Mouse (Mus musculus) spleen, adult 2 months (tissue): ENCODE results near the gene Smox. TPM values are rescaled to one million over a fixed set of nuclear protein-coding genes. Genes with fewer than 3 reads are reported as not detected.

Experiments
- DNase-seq, 2 experiments: peaks; one replicate each; pipeline versions ENCODE4 v3.0.0 to v3.0.0-alpha.2; 2012 to 2021; ENCODE audit warnings: low spot score in 2 of 2, low read depth in 1 of 2
- H3K27ac ChIP-seq: fragments of 200-500 bp; 2 replicates; pipeline ENCODE4 v1.5.1; 2012; ENCODE audit warnings: low read length, inconsistent platforms; ENCODE audit not compliant: insufficient read depth
- H3K27me3 ChIP-seq: fragments of 200-500 bp; 2 replicates; pipeline ENCODE4 v1.6.1; 2012; ENCODE audit warnings: mild to moderate bottlenecking, moderate library complexity, low read length, inconsistent platforms; ENCODE audit not compliant: control insufficient read depth, insufficient read depth
- H3K36me3 ChIP-seq: fragments of 200-500 bp; 2 replicates; pipeline ENCODE4 v1.6.1; 2012; ENCODE audit warnings: mild to moderate bottlenecking, low read length, inconsistent platforms; ENCODE audit not compliant: control insufficient read depth, insufficient read depth
- H3K4me1 ChIP-seq: fragments of 200-500 bp; 2 replicates; pipeline ENCODE4 v1.6.1; 2011; ENCODE audit warnings: inconsistent platforms; ENCODE audit not compliant: control insufficient read depth, insufficient read depth, insufficient read length
- H3K4me3 ChIP-seq: fragments of 200-500 bp; 2 replicates; pipeline ENCODE4 v1.5.1; 2011; ENCODE audit warnings: mild to moderate bottlenecking, inconsistent platforms; ENCODE audit not compliant: insufficient read depth, insufficient read length; ENCODE audit errors: extremely low read depth
- CTCF ChIP-seq: fragments of 200-500 bp; IDR thresholded peaks from 2 replicates; pipeline ENCODE4 v1.5.1; 2011; ENCODE audit warnings: mild to moderate bottlenecking, inconsistent platforms; ENCODE audit not compliant: insufficient read depth, insufficient read length, insufficient replicate concordance; ENCODE audit errors: extremely low read depth
- POLR2A ChIP-seq: fragments of 200-500 bp; IDR thresholded peaks from 2 replicates; pipeline ENCODE4 v1.6.1; 2011; ENCODE audit warnings: low read depth, low read length, inconsistent platforms
- WGBS: fragments of 180-500 bp; shearing (Covaris S2); methylation state at CpG from one replicate; pipeline ENCODE4 v1.1.7; 2018; 5-methylcytosine and 5-hydroxymethylcytosine counted together
- polyA plus RNA-seq: library from polyadenylated mRNA; depleted of rRNA; stranded (reverse); fragments of >200 nt; gene quantifications from 2 replicates; pipeline ENCODE4 v1.2.3, GENCODE M21; 2012

The Smox gene
- polyA plus RNA-seq, 1 experiment, result 91.7 TPM

GRCm38 (mm10) chr2:131506358-131506757 is 15.1 kb downstream of the Smox start:
- Histone ChIP-seq H3K4me3 (no peak overlapping the region), H3K27ac (no peak overlapping the region), H3K4me1 (peaks cover 4% of the 10 kb centered on the region; the same call in 1 of the 2 replicates), H3K36me3 (no peaks in the 10 kb centered on the region), H3K27me3 (no peaks in the 10 kb centered on the region)
- no peak for TF ChIP-seq CTCF
- TF ChIP-seq POLR2A, result no peak
- DNase-seq, result no peak
- WGBS, result 88% methylated on average over 3 of the region's 3 CpGs

GRCm38 (mm10) chr2:131508501-131508900 is 17.2 kb downstream of the Smox start:
- DNase-seq, result no peak
- Histone ChIP-seq H3K4me3 (no peak overlapping the region), H3K36me3 (no peaks in the 10 kb centered on the region), H3K27me3 (no peaks in the 10 kb centered on the region), H3K4me1 (peaks cover 4% of the 10 kb centered on the region; the same call in 1 of the 2 replicates), H3K27ac (no peak overlapping the region)
- WGBS, result 57% methylated on average over 2 of the region's 2 CpGs
- TF ChIP-seq POLR2A (no peak), CTCF (no peak)

GRCm38 (mm10) chr2:131509671-131510313 is 18.5 kb downstream of the Smox start:
- Histone ChIP-seq H3K4me1 (peaks cover 4% of the 10 kb centered on the region; the same call in 1 of the 2 replicates), H3K27ac (peak overlapping the region; percentile 28; the same call in 1 of the 2 replicates), H3K4me3 (peak overlapping the region; percentile 44), H3K36me3 (no peaks in the 10 kb centered on the region), H3K27me3 (no peaks in the 10 kb centered on the region)
- TF ChIP-seq POLR2A (no peak), CTCF (peak; percentile 63; the same call in 1 of the 2 replicates)
- WGBS, result 3% methylated on average over 17 of the region's 17 CpGs
- DNase-seq, result peak; percentile 39 to 52

GRCm38 (mm10) chr2:131510531-131510930 is 19.2 kb downstream of the Smox start:
- WGBS, result 71% methylated on average over 5 of the region's 5 CpGs
- Histone ChIP-seq H3K27ac (no peak overlapping the region), H3K36me3 (no peaks in the 10 kb centered on the region), H3K27me3 (no peaks in the 10 kb centered on the region), H3K4me1 (peaks cover 4% of the 10 kb centered on the region; the same call in 1 of the 2 replicates), H3K4me3 (no peak overlapping the region)
- no peak for DNase-seq
- TF ChIP-seq CTCF (no peak), POLR2A (no peak)

GRCm38 (mm10) chr2:131513477-131513876 is 22.2 kb downstream of the Smox start:
- TF ChIP-seq CTCF (no peak), POLR2A (no peak)
- Histone ChIP-seq H3K36me3 (no peaks in the 10 kb centered on the region), H3K27ac (no peak overlapping the region), H3K4me3 (no peak overlapping the region), H3K27me3 (no peaks in the 10 kb centered on the region), H3K4me1 (peaks cover 4% of the 10 kb centered on the region; the same call in 1 of the 2 replicates)
- 55% methylated on average over 2 of the region's 2 CpGs for WGBS
- DNase-seq, result no peak

GRCm38 (mm10) chr2:131514055-131514621 is 22.8 kb downstream of the Smox start:
- WGBS, result 73% methylated on average over 4 of the region's 4 CpGs
- Histone ChIP-seq H3K36me3 (no peaks in the 10 kb centered on the region), H3K4me1 (peaks cover 4% of the 10 kb centered on the region; the same call in 1 of the 2 replicates), H3K4me3 (no peak overlapping the region), H3K27ac (no peak overlapping the region), H3K27me3 (no peaks in the 10 kb centered on the region)
- no peak for TF ChIP-seq CTCF
- TF ChIP-seq POLR2A, result no peak
- no peak for DNase-seq

- H3K4me1 ChIP-seq, result no peaks in the 10 kb centered on the region; the same call in 1 of the 2 replicates
- no peak overlapping the region for H3K4me3 ChIP-seq
- TF ChIP-seq CTCF, result no peak
- no peak for TF ChIP-seq POLR2A
- H3K27me3 ChIP-seq, result no peaks in the 10 kb centered on the region
- no peaks in the 10 kb centered on the region for H3K36me3 ChIP-seq
- no peak for DNase-seq
- WGBS, result 91% methylated on average over 4 of the region's 4 CpGs
- H3K27ac ChIP-seq, result no peak overlapping the region
Observed at GRCm38 (mm10) chr2:131517550-131517949, 26.3 kb downstream of the Smox start.
